Mouse (Mus musculus) hindbrain, embryonic 14.5 days (tissue): ENCODE measurements around the gene Fcrl6. TPM values are rescaled to one million over a fixed set of nuclear protein-coding genes. Genes with fewer than 3 reads are reported as not detected.

Source experiments
- polyA plus RNA-seq: library from polyadenylated mRNA; unstranded; fragments of >200 nt; fragmentation: Nextera tagmentation; extraction: Ambion mirVana; gene quantifications from 2 replicates; pipeline ENCODE4 v1.2.1, GENCODE M21; 2014

The Fcrl6 gene
- polyA plus RNA-seq, 1 experiment from 2014 or later = 0.19 TPM

Other genes with a start within 250 kb of the Fcrl6 start
- gene Pigm, start 226.0 kb downstream of the Fcrl6 start, polyA plus RNA-seq = 5.6 and 5.9 TPM in 2 replicates
- 0.15 and 0.26 TPM in 2 replicates for gene Slamf9, start 127.2 kb downstream of the Fcrl6 start, polyA plus RNA-seq
- gene Igsf9, start 120.8 kb downstream of the Fcrl6 start, polyA plus RNA-seq = 27.6 and 28.5 TPM in 2 replicates
- 53.0 and 62.6 TPM in 2 replicates for gene Tagln2, start 102.5 kb downstream of the Fcrl6 start, polyA plus RNA-seq
- 3.7 and 5.5 TPM in 2 replicates for gene Cfap45, start 81.8 kb downstream of the Fcrl6 start, polyA plus RNA-seq
- gene Vsig8, start 46.6 kb downstream of the Fcrl6 start, polyA plus RNA-seq = 0.75 and 0.90 TPM in 2 replicates
- not detected in 2 replicates for gene Slamf8, start 12.0 kb downstream of the Fcrl6 start, polyA plus RNA-seq
- gene Dusp23, start 30.4 kb upstream of the Fcrl6 start, polyA plus RNA-seq = 9.5 and 12.7 TPM in 2 replicates
- 0.41 TPM in 1 of 2 replicates, not detected in the other for gene Crp, start 95.5 kb upstream of the Fcrl6 start, polyA plus RNA-seq